Mouse (Mus musculus) hindbrain, embryonic 10.5 days (tissue): ENCODE results near the gene Gm42417. TPM values are rescaled to one million over a fixed set of nuclear protein-coding genes. Genes with fewer than 3 reads are reported as not detected.

Experiments used
- DNase-seq: peaks from one replicate; pipeline ENCODE4 v3.0.0-alpha.2; 2017; ENCODE audit warnings: low spot score
- H3K27ac ChIP-seq: fragments of 300-500 bp; sonication (generic); 2 replicates; pipeline ENCODE4 v1.5.1; 2016; ENCODE audit warnings: mild to moderate bottlenecking, moderate library complexity
- H3K27me3 ChIP-seq: fragments of 300-500 bp; sonication (generic); 2 replicates; pipeline ENCODE4 v1.6.1; 2016; ENCODE audit warnings: mild to moderate bottlenecking; ENCODE audit not compliant: poor library complexity, insufficient read depth, severe bottlenecking
- H3K36me3 ChIP-seq: fragments of 300-500 bp; sonication (generic); 2 replicates; pipeline ENCODE4 v1.6.1; 2016; ENCODE audit warnings: mild to moderate bottlenecking, moderate library complexity
- H3K4me1 ChIP-seq: fragments of 300-500 bp; sonication (generic); replicated peaks from 2 replicates; pipeline ENCODE4 v1.6.1; 2016; ENCODE audit warnings: mild to moderate bottlenecking
- H3K4me3 ChIP-seq: fragments of 300-500 bp; sonication (generic); 2 replicates; pipeline ENCODE4 v1.5.1; 2016; ENCODE audit warnings: mild to moderate bottlenecking, moderate library complexity
- H3K9me3 ChIP-seq: fragments of 300-500 bp; sonication (generic); 2 replicates; pipeline ENCODE4 v1.6.1; 2016; ENCODE audit warnings: mild to moderate bottlenecking, moderate library complexity
- WGBS: fragments of 180-500 bp; shearing (Covaris S2); methylation state at CpG from one replicate; pipeline ENCODE4 v1.1.7; 2016; 5-methylcytosine and 5-hydroxymethylcytosine counted together
- polyA plus RNA-seq: library from polyadenylated mRNA; unstranded; fragments of >200 nt; fragmentation: Nextera tagmentation; extraction: Ambion mirVana; gene quantifications from 2 replicates; pipeline ENCODE4 v1.2.1, GENCODE M21; 2016

The Gm42417 gene
- polyA plus RNA-seq, 1 experiment from 2014 or later = 0.75 TPM

GRCm38 (mm10) chr1:36572709-36573108, 33.5 kb upstream of the Gm42417 start:
- DNase-seq = no peak
- Histone ChIP-seq H3K27ac (no peak overlapping the region), H3K36me3 (no peaks in the 10 kb centered on the region), H3K9me3 (no peaks in the 10 kb centered on the region), H3K27me3 (no peaks in the 10 kb centered on the region), H3K4me3 (no peak overlapping the region), H3K4me1 (peaks cover 86% of the 10 kb centered on the region)
- 55% methylated on average over 1 of the region's 1 CpGs for WGBS

GRCm38 (mm10) chr1:36572140-36572700, 33.0 kb upstream of the Gm42417 start:
- no peaks in the 10 kb centered on the region for H3K27me3 ChIP-seq
- H3K27ac ChIP-seq = peak overlapping the region; percentile 40
- DNase-seq = no peak
- 78% methylated on average over 2 of the region's 2 CpGs for WGBS
- H3K4me3 ChIP-seq = no peak overlapping the region
- no peaks in the 10 kb centered on the region for H3K36me3 ChIP-seq
- H3K9me3 ChIP-seq = no peaks in the 10 kb centered on the region
- H3K4me1 ChIP-seq = peaks cover 86% of the 10 kb centered on the region

- no peak for DNase-seq
- 41% methylated on average over 6 of the region's 6 CpGs for WGBS
- no peak overlapping the region for H3K4me3 ChIP-seq
- peak overlapping the region; percentile 40; the same call in 1 of the 2 replicates for H3K27ac ChIP-seq
- H3K4me1 ChIP-seq = peaks cover 86% of the 10 kb centered on the region
- H3K9me3 ChIP-seq = no peaks in the 10 kb centered on the region
- H3K36me3 ChIP-seq = no peaks in the 10 kb centered on the region
- H3K27me3 ChIP-seq = no peaks in the 10 kb centered on the region
Measured at GRCm38 (mm10) chr1:36571627-36572026, 32.4 kb upstream of the Gm42417 start.

DNA sequence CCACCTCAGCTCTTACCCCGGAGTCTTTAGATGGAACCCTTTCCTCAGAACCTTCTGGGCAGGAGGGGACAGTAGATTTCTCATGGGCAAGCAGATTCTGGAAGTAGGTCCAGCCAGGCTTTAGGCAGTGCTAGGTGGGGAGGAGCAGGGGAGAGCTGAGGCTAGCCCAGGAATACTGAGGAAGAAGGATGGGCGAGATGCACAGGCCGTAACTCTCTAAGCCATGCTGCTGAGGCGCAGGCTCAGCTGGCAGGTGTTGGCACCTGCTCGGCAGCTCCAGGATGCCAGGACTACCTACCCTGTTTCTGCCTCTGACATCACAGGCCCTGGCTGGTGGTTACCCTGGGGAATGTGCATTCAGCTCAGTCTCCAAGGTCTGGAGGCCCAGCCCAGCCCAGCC, 31.1 kb upstream of the Gm42417 start:
- Histone ChIP-seq H3K4me1 (peaks cover 80% of the 10 kb centered on the region), H3K4me3 (no peak overlapping the region), H3K36me3 (no peaks in the 10 kb centered on the region), H3K27ac (no peak overlapping the region), H3K9me3 (no peaks in the 10 kb centered on the region), H3K27me3 (no peaks in the 10 kb centered on the region)
- 94% methylated on average over 5 of the region's 5 CpGs for WGBS
- no peak for DNase-seq

GRCm38 (mm10) chr1:36569694-36570276, 30.6 kb upstream of the Gm42417 start:
- H3K4me1 ChIP-seq = peaks cover 77% of the 10 kb centered on the region
- 56% methylated on average over 7 of the region's 7 CpGs for WGBS
- H3K4me3 ChIP-seq = no peak overlapping the region
- no peaks in the 10 kb centered on the region for H3K36me3 ChIP-seq
- DNase-seq = no peak
- H3K27ac ChIP-seq = peak overlapping the region; percentile 43
- H3K27me3 ChIP-seq = no peaks in the 10 kb centered on the region
- H3K9me3 ChIP-seq = no peaks in the 10 kb centered on the region

DNA sequence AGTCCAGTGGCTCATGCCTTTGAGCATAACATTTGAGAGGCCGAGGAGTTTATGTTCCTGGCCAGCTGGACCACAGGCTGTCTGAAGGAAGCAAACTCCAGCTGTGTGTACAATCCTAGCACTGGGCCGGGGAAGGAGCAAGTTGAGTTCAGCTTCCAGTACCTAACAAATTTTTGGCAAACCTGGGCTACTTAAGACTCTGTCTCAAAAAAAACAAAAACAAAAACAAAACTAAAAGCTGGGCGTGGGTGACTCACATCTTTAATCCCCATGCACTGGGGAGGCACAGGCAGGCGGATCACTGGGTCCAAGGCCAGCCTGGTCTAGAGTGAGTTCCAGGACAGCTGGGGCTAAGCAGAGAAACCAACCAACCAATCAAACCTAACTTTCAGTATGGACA, 29.5 kb upstream of the Gm42417 start:
- 87% methylated on average over 4 of the region's 4 CpGs for WGBS

GRCm38 (mm10) chr1:36567818-36568603, 28.8 kb upstream of the Gm42417 start:
- Histone ChIP-seq H3K27ac (peak overlapping the region; percentile 67), H3K9me3 (no peaks in the 10 kb centered on the region), H3K36me3 (no peaks in the 10 kb centered on the region), H3K4me1 (peaks cover 69% of the 10 kb centered on the region), H3K4me3 (no peak overlapping the region), H3K27me3 (no peaks in the 10 kb centered on the region)
- 44% methylated on average over 21 of the region's 21 CpGs for WGBS
- DNase-seq = no peak

More for the DNA sequence above, 29.5 kb upstream of the Gm42417 start:
- Histone ChIP-seq H3K27me3 (no peaks in the 10 kb centered on the region), H3K4me1 (peaks cover 72% of the 10 kb centered on the region), H3K27ac (peak overlapping the region; percentile 67), H3K9me3 (no peaks in the 10 kb centered on the region), H3K36me3 (no peaks in the 10 kb centered on the region), H3K4me3 (no peak overlapping the region)
- no peak for DNase-seq

- peak overlapping the region; percentile 77 for H3K27ac ChIP-seq
- WGBS = 9% methylated on average over 2 of the region's 2 CpGs
- no peak for DNase-seq
- H3K36me3 ChIP-seq = no peaks in the 10 kb centered on the region
- H3K9me3 ChIP-seq = no peaks in the 10 kb centered on the region
- H3K27me3 ChIP-seq = no peaks in the 10 kb centered on the region
- peaks cover 68% of the 10 kb centered on the region for H3K4me1 ChIP-seq
- H3K4me3 ChIP-seq = no peak overlapping the region
Measured at GRCm38 (mm10) chr1:36566425-36566824, 27.2 kb upstream of the Gm42417 start.

DNA sequence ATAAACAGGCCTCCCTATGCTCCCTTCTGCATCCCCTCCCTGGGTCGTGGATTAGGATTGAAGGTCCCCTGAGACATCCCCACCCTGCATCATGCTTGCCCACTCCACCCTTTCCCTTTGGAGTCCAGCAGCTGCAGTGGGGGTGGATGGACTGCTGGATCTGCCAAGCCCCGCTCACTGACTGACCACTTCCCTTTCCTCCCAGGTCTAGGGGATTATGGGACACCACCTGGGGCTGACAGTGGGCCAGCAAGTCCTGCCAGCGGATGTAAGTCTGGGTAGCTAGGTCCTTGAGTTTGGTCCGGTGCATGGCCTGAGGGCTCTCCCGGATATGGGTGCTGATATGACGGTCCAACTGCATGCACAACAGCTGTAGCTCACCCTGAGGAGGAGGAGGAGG, 24.9 kb upstream of the Gm42417 start:
- Histone ChIP-seq H3K4me1 (peaks cover 69% of the 10 kb centered on the region), H3K27ac (no peak overlapping the region), H3K36me3 (no peaks in the 10 kb centered on the region), H3K9me3 (no peaks in the 10 kb centered on the region), H3K27me3 (peaks cover 9% of the 10 kb centered on the region; the same call in 1 of the 2 replicates), H3K4me3 (no peak overlapping the region)
- DNase-seq = no peak
- 78% methylated on average over 6 of the region's 6 CpGs for WGBS

- peaks cover 70% of the 10 kb centered on the region for H3K4me1 ChIP-seq
- 78% methylated on average over 4 of the region's 4 CpGs for WGBS
Measured at GRCm38 (mm10) chr1:36563632-36564031, 24.4 kb upstream of the Gm42417 start.

GRCm38 (mm10) chr1:36563197-36563596, 24.0 kb upstream of the Gm42417 start:
- Histone ChIP-seq H3K27ac (no peak overlapping the region), H3K9me3 (no peaks in the 10 kb centered on the region), H3K4me3 (no peak overlapping the region), H3K27me3 (peaks cover 12% of the 10 kb centered on the region; the same call in 1 of the 2 replicates), H3K36me3 (no peaks in the 10 kb centered on the region), H3K4me1 (peaks cover 70% of the 10 kb centered on the region)
- no peak for DNase-seq
- WGBS = 67% methylated on average over 2 of the region's 2 CpGs

More at GRCm38 (mm10) chr1:36563632-36564031, 24.4 kb upstream of the Gm42417 start:
- Histone ChIP-seq H3K27ac (no peak overlapping the region), H3K4me3 (no peak overlapping the region), H3K36me3 (no peaks in the 10 kb centered on the region), H3K9me3 (no peaks in the 10 kb centered on the region), H3K27me3 (peaks cover 12% of the 10 kb centered on the region; the same call in 1 of the 2 replicates)
- no peak for DNase-seq

DNA sequence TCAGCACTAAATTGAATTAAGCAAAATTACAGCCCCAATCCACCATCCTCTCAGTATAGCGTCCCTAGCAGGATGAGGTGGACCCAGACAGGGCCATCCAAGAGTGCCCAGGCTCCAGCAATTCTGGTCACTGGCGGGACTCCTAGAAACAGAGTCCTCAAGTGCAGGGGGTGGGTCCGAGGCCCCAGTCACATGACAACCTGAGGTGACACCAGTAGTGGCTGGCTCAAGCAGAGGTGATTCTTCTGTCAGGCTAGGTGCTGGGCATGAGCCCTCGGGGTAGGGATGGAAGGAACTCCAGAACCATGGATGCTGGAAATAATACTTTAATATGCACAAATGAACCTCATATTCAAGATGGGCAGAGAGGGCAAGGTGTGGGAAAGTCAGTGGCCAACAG, 23.2 kb upstream of the Gm42417 start:
- WGBS = 80% methylated on average over 4 of the region's 4 CpGs
- H3K27ac ChIP-seq = 0 out of 2 replicates have a peak overlapping the region, but pooled peaks have one; percentile 3
- peaks cover 67% of the 10 kb centered on the region for H3K4me1 ChIP-seq
- H3K27me3 ChIP-seq = peaks cover 12% of the 10 kb centered on the region; the same call in 1 of the 2 replicates
- H3K4me3 ChIP-seq = no peak overlapping the region
- no peaks in the 10 kb centered on the region for H3K36me3 ChIP-seq
- no peak for DNase-seq
- H3K9me3 ChIP-seq = no peaks in the 10 kb centered on the region

GRCm38 (mm10) chr1:36560903-36561302, 21.7 kb upstream of the Gm42417 start:
- Histone ChIP-seq H3K27ac (no peak overlapping the region), H3K36me3 (no peaks in the 10 kb centered on the region), H3K4me3 (no peak overlapping the region), H3K27me3 (peaks cover 12% of the 10 kb centered on the region; the same call in 1 of the 2 replicates), H3K4me1 (peaks cover 56% of the 10 kb centered on the region), H3K9me3 (no peaks in the 10 kb centered on the region)
- WGBS = 52% methylated on average over 6 of the region's 6 CpGs
- no peak for DNase-seq
